Mouse (Mus musculus): ENCODE results near the gene Ogdh. TPM values are rescaled to one million over a fixed set of nuclear protein-coding genes. Genes with fewer than 3 reads are reported as not detected.

Gene Ogdh
- 66.6 and 113 TPM in 2 replicates for polyA plus RNA-seq (2015; fragmentation: Nextera tagmentation; extraction: Ambion mirVana)

DNA sequence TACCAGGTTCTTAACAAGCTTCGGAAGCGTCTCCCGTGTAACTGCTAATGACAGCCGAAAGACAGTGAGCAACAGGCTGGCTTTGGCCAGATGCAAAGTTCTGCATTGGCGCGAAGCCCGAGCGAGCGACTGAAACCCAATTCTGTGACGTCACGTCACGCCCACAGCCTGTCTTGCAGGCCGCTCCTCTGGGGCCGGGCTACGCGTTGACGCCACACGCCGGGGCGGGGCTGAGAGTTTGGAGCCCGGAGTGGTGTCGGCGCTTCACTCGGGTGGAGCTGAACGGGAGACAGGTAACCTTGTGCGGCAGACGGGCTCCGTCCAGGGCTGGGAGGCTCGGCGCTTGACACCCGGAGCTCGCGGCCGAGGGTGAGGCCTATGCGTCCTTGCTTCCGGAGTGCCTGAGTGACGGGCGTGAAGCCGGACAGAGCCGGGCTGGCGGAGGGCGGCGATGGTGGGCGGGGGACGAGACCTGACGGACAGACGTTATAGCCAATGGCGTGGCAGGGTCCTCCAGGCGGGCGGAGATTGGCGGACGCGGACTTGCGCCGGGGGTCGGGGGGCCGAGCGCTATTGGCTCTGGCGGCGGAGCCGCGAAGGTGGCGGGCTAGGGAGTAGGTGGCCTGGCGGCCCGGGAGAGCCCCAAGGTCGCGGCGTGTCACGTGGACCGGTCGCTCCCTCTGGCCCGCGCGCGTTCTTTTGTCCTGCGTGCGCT lies at the start of gene Ogdh:
Ogdh (plus strand) TSS at position 233 of the 715 bp plus-strand sequence.

DNA sequence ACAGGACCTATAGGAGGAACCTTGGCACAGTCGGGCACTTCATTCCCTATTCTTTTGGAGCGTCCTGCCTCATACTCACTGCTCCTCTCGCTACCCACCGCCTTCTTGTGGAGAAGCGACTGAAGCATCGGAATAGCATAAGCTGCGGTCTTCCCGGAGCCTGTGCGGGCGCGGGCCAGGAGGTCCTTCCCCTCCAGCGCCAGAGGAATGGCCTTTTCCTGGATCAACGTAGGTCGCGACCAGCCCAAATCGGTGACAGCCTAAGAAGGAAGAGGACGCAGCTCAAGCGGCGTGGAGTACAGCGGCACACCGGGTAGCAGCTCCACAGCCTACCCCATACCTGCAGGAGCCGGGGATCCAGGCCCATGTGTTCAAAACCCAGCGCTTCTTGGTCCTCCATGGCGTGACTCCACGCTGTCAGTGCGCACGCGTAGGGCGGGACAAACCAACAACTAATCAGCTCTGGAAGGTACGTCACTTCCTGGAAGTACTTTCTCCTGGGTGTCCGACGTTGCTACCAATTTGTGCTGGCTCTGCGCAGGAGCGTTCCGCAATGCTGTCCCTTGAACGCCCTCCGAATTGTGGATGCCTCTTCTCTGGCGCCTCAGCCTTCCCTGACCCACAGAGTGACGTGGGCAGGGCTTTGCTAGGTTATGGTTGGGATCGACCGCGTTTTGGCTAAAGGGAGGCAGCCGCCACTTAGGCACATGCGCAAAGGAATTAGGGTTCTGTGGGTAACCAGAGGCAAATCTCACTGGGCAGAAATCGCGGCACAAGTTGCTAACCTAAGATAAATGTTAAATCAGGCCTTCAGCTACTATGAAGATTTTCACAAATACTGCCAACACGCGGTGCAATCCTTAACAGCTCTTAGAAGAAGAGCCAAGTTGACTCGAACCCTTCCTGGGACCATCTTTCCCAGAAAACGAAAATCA lies 23.8 kb upstream of the Ogdh start, which contains the start of gene Ddx56:
Ddx56 (minus strand) TSS at position 453 of the 935 bp plus-strand sequence.

DNA sequence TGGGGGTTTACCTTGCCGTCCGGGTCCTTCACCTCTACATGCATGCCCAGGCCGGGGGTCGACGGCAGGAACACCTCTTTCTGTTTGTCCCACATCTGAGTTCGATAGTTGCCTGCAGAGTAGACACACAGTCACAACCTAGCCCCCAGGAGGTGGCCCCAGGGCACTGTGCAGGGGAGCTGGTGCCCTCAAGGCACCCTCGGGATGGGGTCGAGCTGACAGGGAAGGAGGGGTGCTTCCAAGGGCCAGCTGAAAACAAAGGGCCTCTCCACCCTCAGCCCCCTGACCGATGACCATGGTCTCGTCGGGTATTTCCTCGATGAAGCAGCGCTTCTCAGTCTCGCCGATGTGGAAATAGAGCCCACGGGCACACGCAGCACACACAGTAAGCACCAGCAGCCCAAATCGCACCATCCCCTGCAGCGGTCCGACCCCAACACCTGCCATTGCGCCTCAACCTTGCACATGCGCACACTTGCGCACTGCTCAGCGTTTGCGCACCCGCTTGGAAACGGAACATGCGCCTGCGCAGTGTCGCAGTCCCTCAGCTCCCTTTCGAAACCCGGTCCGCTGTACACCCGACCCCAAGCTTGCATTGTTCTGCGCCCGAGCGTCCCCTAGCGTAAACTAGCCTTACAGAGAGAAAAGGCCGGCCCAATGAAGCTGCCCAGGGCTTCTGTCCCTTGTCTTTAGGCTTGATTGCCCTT lies 16.9 kb upstream of the Ogdh start, which contains the start of gene Tmed4:
Tmed4 (minus strand) TSS at position 484 of the 707 bp plus-strand sequence.

DNA sequence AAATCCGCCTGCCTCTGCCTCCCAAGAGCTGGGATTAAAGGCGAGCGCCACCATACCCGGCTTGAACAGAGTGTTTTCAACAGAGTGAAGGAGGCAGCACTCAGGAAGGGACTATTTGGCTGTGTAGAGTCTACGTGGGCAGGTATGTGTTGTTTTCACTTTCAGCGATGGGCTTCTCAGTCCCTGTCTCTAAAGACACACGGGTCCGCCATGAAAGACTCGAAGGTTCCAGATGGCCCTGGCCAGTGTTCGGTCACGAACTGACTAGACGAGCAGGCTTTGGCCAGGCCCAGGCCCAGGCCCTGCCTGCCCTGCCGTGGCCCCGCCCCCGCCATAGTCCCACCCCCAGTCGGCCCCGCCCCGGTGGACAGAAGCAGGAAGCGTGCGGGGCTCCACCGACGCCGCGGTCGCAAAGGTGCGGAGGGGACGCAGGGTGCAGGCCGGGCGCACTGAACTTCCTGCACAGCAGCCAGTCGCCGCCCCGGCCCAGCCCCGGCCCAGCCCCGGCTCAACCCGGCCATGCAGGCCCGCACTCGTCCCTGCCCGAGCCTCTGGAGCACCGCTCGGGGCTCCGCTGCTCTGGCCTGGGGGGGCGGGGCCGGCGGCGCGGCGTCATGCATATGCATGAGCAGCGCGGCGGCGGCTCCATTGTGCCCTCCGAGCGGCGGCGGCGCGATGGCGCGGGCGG lies 97.4 kb downstream of the Ogdh start, which contains the start of gene Zmiz2:
Zmiz2 (plus strand) TSS at position 349 of the 688 bp plus-strand sequence.

Small RNAs within 50 kb of the gene (microRNA-seq; reads per million reads assigned to microRNA genes)
- 1.8 reads per million for gene Mir7651 (ENCODE audit: borderline replicate concordance, insufficient number of aligned reads)

Other genes starting within 250 kb of the Ogdh start
- 9.7 and 10.8 TPM in 2 replicates for gene Camk2b, start 225.3 kb upstream of the Ogdh start, polyA plus RNA-seq (2015; fragmentation: Nextera tagmentation; extraction: Ambion mirVana)
- 0.40 and 0.47 TPM in 2 replicates for gene A730071L15Rik, start 91.6 kb upstream of the Ogdh start, polyA plus RNA-seq (2015; fragmentation: Nextera tagmentation; extraction: Ambion mirVana)
- gene Nudcd3, start 91.2 kb upstream of the Ogdh start, polyA plus RNA-seq (2015; fragmentation: Nextera tagmentation; extraction: Ambion mirVana) = 23.1 and 26.0 TPM in 2 replicates
- 0.39 TPM in 1 of 2 replicates, not detected in the other for gene Npc1l1, start 61.5 kb upstream of the Ogdh start, polyA plus RNA-seq (2015; fragmentation: Nextera tagmentation; extraction: Ambion mirVana)
- 45.9 and 67.8 TPM in 2 replicates for gene Ddx56, start 23.9 kb upstream of the Ogdh start, polyA plus RNA-seq (2015; fragmentation: Nextera tagmentation; extraction: Ambion mirVana)
- 109 and 133 TPM in 2 replicates for gene Tmed4, start 16.8 kb upstream of the Ogdh start, polyA plus RNA-seq (2015; fragmentation: Nextera tagmentation; extraction: Ambion mirVana)
- gene Zmiz2, start 97.4 kb downstream of the Ogdh start, polyA plus RNA-seq (2015; fragmentation: Nextera tagmentation; extraction: Ambion mirVana) = 6.6 and 9.3 TPM in 2 replicates
- 5,985 and 7,192 TPM in 2 replicates for gene Ppia, start 123.8 kb downstream of the Ogdh start, polyA plus RNA-seq (2015; fragmentation: Nextera tagmentation; extraction: Ambion mirVana)
- gene H2afv, start 152.8 kb downstream of the Ogdh start, polyA plus RNA-seq (2015; fragmentation: Nextera tagmentation; extraction: Ambion mirVana) = 261 and 304 TPM in 2 replicates
- gene Purb, start 184.3 kb downstream of the Ogdh start, polyA plus RNA-seq (2015; fragmentation: Nextera tagmentation; extraction: Ambion mirVana) = 10.9 and 13.8 TPM in 2 replicates
- 1.7 and 1.8 TPM in 2 replicates for gene Myo1g, start 229.3 kb downstream of the Ogdh start, polyA plus RNA-seq (2015; fragmentation: Nextera tagmentation; extraction: Ambion mirVana)

All from adrenal gland, postnatal 0 days (tissue).